Mouse (Mus musculus) frontal cortex, postnatal 36 days (tissue): ENCODE data around the gene Ccdc24.
A peak's percentile ranks its signal among the peaks of the same experiment; 100 is the strongest.

ENCODE experiments used
- DNase-seq, 2 experiments: peaks; one replicate each; pipeline ENCODE4 v3.0.0; 2022; ENCODE audit warnings: low spot score in 2 of 2

The Ccdc24 gene

DNA sequence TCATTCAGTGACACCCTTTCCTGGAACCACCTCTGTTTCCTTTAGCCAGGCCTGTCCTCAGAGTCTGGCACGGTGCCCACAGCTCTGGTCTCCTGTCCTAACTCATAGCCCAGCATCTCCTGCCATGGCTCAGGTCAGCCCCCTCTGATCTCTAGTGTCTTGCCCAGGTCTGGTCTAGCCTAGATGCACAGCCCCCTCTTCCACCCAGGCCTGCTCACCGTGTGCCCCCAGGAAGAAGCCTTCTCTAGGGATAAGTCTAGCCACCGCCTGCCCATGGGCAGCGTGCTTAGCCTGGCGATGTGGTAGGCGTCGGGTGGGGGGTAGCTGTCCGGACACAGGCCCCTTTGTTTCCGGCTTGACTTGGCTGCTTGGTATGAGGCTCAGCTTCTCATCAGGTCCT, 17.2 kb downstream of the Ccdc24 start:
- no peak for DNase-seq

DNA sequence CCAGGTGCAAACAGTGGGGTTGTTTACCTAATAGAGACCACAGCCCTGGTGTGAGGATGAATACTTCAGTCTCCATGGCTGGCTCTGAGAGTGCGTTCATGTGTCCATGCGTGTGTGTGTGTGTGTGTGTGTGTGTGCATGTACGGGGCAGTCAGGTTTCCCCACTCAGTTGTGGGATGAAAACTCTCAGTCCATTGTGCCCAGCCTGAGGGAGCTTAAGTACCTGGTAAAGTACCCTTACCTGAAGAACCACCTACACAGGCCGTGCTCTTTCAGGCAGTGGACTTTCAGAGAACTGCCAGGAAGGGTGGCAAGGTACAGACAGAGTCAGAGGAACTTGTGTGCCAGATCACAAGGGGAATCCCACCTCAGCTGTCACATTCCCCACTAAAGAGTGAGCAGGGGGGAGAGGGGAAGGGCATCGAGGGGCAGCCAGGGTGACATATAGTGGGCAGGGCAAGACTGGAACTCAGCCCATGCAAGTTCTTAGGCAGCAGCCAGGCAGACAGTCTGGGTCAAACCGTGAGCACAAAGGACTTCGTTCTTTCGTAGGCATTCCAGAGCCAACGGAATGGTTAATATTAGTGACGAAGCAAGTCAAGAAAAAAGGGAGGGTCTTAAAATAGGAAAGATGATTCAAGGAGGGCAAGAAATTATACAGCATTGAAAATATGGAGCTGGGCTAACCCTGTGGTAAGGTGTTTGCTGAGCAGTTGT, 20.0 kb downstream of the Ccdc24 start:
- no peak for DNase-seq

DNA sequence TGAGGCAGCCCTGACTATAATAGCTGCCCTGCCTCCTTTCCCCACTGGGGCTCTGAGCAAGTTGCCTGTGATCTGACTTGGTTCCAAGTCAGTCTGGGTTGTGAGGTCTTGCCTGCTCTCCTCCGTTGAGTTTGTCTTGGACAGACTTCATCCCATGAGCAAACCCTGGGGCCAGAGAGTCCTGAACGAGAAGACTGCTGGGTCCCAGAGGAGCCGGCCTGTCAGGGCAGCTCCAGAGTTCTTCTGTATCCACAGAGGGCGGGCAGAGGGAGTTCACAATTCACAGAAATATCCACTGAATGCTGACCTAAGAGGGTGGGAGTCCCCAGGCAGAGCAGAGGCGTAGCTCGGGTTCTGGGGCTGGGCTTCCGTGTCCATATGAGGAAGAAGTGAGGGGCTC, 21.5 kb downstream of the Ccdc24 start:
- DNase-seq: no peak

DNA sequence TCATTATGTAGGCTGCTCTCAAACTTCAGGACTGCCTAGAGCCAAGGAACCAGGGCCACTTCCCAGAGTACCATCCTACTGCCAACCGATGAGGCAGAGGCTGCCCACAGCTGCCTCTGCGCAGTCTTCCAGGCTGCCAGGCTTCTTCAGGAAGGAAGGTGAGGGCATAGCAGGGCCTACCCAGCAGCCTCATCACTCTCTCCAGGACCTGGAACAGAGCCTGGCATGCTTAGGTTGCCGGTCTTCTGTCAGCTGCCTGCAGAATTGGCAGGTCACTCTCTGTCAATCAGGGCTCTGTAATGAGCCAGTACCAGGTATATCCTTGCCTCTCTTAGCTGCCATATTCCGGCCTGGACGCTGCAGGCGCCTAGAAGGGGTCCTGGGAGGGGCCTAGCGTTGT, 22.2 kb downstream of the Ccdc24 start:
- no peak for DNase-seq

DNA sequence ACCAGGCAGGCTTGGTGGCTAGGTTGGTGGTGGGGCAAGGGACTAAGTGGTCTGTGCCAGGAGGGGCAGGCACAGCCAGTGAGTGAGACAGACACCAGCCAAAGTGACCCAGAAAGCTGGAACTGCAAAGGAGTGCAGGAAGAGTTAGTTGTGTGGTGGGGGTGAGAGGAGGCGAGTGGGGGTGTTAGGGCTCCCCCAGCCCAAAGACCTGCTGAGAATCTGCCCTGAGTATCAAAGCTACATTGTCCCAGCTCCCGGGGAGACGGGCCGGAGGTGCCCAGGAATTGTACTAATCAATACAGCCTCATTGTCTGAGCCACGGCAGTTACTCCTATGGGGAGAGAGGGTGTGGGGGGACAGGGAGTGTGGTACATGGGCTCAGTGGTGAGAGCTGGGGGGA, 22.9 kb downstream of the Ccdc24 start:
- no peak for DNase-seq

DNA sequence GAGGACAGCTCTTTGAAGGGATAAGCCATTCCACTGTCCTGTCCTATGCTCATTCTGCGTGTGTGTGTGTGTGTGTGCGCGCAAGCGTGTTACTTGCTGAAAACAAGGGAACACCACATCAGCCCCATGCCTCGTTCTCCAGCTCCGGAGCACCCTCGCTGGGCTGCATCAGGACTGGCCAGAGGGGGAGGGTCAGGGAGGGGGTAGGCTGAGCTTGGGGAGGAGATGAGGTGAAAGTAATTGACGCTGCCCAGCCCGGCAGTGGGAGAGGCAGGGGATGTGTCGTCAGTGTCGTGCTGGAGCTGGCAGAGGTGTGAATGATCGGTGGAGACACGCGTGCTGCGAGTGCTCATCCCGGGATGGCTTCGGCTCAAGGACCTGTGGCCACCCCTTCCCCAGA, 23.3 kb downstream of the Ccdc24 start:
- DNase-seq: no peak

DNA sequence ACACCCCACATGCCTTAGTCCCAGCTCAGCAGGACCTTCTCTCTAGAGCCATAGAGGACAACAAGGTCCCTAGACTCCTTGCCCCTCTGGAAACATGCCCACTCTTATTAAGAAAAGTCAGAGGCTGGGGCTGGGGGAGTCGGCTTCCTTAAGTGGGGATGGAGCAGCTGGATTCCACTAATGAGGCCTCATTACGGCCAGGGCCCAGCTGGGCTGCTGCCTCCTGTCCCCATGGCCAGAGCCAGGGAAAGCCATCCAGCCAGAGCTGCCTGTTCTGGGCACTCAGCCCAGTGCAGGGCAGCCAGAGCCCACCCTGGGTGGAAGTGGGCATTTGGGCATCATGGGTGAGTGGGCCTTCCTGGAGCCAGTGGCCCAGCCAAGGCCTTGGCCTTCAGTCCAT, 25.3 kb downstream of the Ccdc24 start:
- peak in 1 of 2 experiments; percentile 52 for DNase-seq

DNA sequence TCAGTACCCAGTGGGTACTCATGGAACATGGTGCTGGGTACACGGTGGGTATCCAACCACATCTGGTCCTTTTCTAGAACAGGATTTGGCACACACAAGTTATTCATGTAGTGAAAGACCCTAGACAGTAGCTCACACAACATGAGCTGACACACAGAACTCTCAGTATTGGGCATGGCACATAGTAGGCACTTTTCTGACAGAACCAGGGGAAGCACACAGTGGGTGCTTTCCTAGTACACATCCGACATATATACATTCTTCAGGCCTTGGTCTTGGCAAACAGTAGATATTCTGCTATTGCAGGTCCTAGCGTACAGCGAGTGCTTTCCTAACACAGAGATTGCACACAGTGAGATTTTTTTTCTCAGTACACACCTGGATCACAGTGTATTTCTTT, 26.1 kb downstream of the Ccdc24 start:
- DNase-seq: no peak

DNA sequence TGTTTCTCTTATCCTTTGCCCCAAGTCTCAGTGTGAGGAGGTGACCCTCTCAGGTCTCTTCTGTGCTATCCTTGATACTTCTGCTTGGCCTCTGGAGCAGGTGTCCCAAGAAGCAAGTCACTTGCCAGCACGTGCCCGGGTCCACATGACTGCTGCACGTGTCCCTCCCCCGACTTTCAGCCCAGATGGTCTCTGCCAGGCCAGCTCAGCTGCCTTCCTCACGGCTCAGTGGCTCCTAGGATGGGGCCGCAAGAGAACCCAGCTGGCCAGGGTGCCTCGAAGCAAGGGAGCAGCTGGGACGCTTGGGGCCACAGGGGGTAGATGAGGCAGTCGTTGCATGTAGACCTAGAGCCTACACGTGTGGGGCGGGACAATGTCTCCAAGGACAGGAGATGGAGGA, 27.0 kb downstream of the Ccdc24 start:
- no peak for DNase-seq

DNA sequence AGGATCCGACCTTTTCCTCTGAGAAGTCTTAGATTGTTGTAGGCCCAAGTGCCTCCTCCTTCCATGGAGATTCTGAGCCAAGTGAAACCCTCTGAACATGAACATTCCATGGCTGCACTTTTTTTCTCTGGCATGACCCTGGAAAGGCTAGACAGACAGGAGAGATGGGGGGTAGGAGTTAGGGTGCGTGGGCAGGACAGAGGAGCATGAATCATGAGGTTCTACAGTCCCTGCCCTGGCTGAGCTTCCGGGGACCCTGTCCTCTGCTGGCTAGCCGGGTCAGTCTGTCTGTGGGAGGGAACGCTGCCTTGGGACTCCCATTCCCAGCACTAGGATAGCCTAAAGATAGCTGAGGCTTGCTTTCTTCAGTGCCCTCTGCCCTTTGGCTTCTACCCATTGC, 27.9 kb downstream of the Ccdc24 start:
- no peak for DNase-seq

DNA sequence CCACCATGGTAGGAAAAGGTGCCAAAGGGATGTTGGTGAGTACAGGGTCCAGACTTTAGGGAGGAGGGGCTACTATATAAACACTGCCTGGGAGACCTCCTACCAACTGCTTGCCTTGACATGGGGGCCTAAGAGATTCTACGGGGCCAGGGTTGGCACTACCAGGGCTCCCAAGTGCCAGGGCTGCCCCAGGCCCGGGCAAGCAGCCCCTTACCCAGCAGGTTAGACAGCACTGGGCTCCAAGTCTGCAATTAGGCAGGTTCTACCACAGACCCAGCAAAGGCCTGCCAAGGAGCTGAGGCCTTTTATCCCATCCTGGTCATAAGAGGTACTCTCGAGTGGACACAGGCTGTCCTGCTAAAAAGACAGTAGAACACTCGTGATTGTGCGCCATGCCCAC, 29.3 kb downstream of the Ccdc24 start:
- no peak for DNase-seq

DNA sequence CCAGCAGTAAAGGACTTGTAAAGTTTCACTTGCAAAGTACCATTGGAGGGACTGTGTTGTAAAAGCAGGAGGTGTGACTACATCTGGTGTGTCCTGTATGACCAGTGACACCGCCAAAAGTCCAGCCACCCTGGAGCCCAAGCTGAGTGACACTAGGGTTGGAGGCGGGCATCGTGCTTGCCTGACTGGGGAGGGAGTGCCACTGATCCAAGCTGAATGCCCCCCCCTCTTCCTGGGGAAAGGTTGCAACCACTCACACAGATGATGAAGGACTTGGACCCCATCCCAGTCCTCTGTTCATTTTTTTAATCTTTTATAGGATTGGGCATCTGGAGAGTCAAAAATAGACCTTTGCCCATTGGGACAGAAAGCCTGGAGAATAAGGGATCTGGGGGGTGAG, 30.8 kb downstream of the Ccdc24 start:
- DNase-seq: no peak

DNA sequence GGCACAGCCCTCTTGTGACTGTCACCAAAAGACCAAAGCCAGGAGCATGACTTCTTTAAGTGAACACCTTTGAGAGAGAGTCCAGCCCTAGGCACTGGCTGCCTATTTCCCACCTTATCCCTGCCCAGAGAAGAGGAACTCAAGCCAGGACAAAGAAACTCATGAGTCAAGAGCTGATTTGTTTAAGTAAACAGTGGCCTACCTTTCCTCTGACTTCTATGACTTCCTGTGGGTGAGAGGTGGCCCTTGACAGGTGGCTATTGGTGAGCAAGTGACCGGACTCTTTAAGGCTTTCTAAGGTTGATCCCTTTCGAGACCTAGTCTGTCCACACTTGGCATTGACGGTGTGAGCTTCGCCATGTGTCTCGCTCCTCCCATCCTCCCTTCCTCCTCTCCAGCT, 31.5 kb downstream of the Ccdc24 start:
- no peak for DNase-seq

DNA sequence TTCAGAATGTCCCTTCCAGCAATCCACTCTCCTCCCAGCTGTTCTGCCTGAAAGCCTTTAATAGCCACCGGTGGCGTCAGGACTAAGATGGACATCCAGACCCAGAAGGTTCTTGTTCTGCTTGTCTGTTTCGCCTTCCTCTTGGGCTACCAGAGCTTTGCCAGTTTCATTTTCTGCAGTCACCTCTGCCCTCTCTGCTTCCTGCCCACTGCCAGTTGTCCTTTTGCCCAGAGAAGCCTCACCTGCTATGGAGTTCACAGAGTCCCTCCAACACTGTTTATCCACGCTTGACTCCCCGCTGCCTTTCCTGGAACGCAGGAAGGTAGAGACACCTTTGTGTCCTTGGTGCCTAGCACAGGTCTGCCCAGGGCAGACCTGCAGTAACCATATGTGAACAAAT, 33.0 kb downstream of the Ccdc24 start:
- DNase-seq: no peak

DNA sequence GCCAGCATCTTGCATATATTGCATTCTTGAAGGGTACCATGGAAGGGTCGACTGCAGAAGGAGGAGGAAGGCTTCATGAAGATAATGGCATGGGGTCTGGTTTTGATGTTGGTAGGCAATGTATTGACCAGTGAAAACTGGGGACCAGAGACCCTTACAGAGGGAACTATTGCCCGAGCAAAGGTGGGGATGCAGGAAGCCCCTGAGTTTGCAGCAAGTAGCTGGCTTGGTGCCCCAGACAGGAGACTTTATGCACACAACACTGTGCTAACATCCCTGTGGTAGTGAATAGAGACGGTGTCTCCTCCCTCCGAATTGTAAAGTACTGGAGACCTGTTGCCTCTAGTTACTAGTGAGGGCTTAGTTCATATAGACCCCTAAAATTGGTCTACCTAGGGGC, 35.1 kb downstream of the Ccdc24 start:
- no peak for DNase-seq

DNA sequence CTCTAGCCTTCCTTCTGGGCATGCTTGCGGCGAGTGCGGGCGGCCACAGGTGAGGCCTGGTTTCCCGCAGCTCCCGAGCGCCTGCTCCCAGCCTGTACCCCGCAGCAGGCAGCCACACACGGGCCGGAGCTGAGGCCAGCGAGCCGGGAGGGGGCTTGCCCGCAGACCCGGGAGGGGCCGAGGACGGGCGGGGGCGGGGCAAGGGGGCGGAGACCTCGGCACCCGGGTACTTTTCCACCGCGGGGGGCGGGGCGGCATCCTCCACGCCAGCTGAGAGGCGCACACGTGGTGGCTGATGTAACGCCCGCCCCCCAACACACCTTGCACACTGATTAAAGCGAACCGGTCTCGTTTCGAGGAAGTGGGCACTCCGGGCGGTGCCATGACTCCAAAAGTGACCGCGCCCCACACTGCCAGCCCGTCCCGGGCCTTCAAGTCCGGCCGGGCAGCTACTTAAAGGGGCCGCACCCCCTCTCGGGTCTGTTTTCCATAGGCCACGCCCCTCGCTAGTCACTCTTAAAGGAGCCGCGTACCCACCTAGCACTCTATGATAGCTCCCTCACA, 36.1 kb downstream of the Ccdc24 start:
- peak; percentile 87 to 90 for DNase-seq

DNA sequence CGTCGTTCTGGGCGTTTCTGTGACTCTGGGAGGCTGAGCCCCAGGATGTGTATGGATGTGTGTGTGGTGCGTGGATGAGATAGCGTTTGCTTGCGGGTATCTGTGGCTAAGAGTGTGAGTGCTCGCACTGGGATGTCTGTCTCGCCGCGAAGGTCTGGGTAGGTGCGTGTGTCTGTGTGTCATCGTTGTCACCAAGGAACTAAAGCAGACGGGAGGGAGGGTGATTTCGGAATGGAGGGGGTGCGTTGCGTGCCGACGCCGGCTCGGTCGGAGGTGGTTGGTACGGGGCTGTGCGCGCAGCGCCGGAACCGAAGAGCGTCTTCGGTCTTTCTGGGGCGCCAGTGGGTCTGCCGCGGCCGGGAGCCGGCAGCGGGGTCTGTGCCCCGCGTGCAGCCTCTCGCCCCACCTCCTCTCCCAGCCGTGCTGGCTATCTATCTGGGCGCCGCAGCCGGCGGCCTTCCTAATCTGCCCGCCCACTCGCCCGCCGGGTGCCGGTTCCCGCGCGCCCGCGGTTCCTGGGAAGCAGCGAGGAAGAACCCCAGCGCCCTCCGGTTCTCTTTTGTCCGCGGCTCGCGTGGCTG, 36.7 kb downstream of the Ccdc24 start:
- DNase-seq: peak; percentile 70 to 80

DNA sequence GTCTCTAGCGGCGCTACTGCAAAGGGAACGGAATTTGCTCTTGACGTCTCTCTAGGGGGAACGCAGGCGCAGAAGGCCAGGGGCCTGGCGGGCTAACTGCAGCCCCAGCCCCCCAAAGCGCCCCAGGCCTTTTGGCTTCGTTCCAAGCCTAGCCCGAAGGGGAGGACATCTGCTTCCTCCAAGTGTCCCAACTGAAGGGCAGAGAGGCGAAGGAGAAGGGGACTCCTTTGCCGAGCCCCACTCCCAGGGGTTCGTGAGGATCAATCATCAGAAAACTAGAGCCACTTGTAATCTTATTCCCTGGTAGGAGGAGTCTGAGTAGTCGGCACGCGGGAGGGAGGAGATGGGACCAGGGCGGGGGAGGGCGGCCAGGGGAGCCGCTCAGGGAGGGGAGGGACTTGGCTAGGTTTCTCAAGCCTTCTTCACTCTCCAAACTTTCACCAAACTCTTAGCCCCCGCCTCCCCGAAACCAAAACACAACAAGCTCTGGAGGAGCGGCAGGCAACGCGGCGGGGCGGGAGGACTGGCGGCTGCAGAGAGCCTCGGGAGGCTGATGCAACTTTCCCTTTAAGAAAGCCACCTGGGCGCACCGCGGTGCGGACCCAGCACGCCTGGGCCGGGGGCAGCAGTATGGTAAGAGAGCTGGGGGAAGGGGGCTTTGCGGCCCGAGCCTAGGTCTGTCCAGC, 37.4 kb downstream of the Ccdc24 start:
- DNase-seq: peak; percentile 55 to 61

DNA sequence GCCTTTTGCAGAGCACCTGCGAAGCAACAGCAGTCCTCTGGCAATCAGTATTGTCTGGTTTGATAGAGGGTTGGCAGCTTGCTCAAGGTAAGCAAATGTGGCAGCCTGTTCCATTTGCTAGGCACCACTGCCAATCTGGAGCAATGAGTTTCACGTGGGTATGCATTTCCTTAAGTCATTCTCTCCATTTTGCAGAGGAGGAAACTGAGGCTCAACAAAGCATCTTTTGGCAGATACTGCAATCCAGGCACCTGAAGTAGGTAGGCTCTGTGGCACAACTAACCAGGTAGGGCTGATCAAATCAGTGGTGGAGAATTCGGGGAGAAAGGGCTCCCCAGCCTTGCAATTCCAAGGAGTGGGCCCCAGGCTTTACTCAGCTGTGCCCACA, 37.9 kb downstream of the Ccdc24 start, which contains the start of gene Slc6a9:
Slc6a9 (plus strand) TSS at position 50 of the 388 bp plus-strand sequence.
- DNase-seq: no peak

DNA sequence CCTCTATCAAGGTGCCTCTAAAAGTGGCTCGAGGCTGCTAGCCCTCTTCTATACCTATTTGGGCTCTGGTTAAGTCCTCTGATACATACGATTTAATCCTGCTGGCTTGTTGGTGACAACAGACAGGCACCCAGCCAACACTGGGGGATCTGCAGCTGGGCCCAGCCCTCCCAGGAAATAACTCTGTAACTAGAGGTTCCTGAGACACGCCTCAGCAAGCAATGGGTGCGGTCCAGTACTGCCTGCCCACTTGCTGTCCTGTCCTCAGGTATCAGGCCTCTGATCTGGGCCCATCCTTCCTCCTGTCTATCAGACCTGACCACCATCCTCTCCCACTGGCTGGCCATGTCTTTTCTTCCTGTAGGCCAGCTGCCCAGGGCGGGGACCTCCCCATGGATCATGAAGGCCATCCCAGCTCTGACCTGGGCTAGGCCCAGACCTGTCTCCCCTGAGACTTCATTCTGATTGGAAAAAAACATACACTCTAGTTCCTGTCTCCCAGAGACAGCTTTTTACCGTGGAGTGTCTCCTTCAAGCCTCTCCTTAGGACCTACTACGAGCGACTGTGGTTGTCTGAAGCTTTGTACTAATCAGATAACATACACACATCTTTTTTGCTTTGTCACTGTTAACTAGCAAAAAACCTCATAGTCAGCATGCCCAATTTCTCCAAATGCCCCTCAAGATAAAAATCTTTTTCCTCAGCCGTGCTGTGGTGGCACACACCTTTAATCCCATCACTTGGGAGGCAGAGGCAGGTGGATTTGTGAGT, 40.3 kb downstream of the Ccdc24 start:
- DNase-seq: no peak

DNA sequence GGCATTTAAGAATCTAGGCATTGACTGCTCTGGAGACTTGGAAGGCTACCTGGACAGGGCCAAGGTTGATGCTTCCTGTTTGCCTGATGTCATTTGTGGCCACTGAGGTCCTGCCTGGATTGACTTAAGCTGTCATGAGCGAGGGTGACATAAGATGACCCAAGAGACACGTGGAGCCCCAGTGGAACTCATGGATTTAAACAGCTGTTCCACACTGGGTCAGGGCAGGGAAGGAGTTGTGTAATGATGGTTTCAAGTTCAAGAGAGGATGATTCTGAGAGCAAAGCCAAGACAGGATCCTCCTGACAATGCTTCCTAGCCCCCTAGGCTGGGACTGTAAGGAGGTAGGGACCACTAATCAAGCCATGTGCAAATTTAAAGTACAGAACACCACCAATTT, 40.9 kb downstream of the Ccdc24 start:
- no peak for DNase-seq

DNA sequence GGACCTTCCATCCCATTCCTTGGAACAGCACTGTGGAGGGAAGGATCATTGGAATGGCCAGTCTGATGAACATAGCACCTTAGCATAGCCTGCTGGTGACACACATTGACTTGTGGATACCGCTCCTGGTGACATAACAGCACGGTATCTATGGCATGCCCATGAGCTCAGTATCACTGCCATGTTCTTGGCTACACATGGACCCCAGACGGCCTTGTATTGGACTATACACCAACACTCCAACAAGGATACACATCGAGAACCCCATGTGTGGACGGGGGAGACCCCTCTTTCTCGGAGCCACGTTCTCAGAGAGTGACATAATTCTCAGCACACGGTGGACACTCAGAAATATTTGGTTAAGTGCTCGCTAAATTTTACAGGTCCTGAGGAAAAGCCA, 41.6 kb downstream of the Ccdc24 start:
- no peak for DNase-seq
